Mouse (Mus musculus): ENCODE results near the gene Per1.

Per1 gene

GRCm38 (mm10) chr11:69111051-69111810 lies 16.2 kb downstream of the Per1 start:
- no peak for DNase-seq (ENCODE audit: extremely low read depth, low read depth, low spot score)

GRCm38 (mm10) chr11:69111865-69112264 lies 16.8 kb downstream of the Per1 start:
- no peak for DNase-seq (ENCODE audit: extremely low read depth, low read depth, low spot score)

GRCm38 (mm10) chr11:69114018-69114417 lies 19.0 kb downstream of the Per1 start:
- no peak for DNase-seq (ENCODE audit: extremely low read depth, low read depth, low spot score)

- no peak for DNase-seq (ENCODE audit: extremely low read depth, low read depth, low spot score)
These were observed 19.6 kb downstream of the Per1 start for GRCm38 (mm10) chr11:69114621-69115020.

- no peak for DNase-seq (ENCODE audit: extremely low read depth, low read depth, low spot score)
These were observed 21.8 kb downstream of the Per1 start for GRCm38 (mm10) chr11:69116843-69117242.

GRCm38 (mm10) chr11:69117737-69118695 lies 23.0 kb downstream of the Per1 start:
- no peak for DNase-seq (ENCODE audit: extremely low read depth, low read depth, low spot score)

- DNase-seq (ENCODE audit: extremely low read depth, low read depth, low spot score), result no peak
These were observed 23.7 kb downstream of the Per1 start for GRCm38 (mm10) chr11:69118765-69119164.

GRCm38 (mm10) chr11:69119446-69120155 lies 24.6 kb downstream of the Per1 start:
- DNase-seq (ENCODE audit: extremely low read depth, low read depth, low spot score), result no peak

- DNase-seq (ENCODE audit: extremely low read depth, low read depth, low spot score), result no peak
These were observed 25.4 kb downstream of the Per1 start, which contains the start of gene Hes7 for GRCm38 (mm10) chr11:69120221-69121000. TSS of gene Hes7 (plus strand) at chr11:69120404.

GRCm38 (mm10) chr11:69121001-69121740 lies 26.2 kb downstream of the Per1 start:
- DNase-seq (ENCODE audit: extremely low read depth, low read depth, low spot score), result no peak

- DNase-seq (ENCODE audit: extremely low read depth, low read depth, low spot score), result no peak
These were observed 26.8 kb downstream of the Per1 start for GRCm38 (mm10) chr11:69121741-69122335.

GRCm38 (mm10) chr11:69122336-69122951 lies 27.4 kb downstream of the Per1 start, which contains the start of gene 9130213A22Rik:
TSS of gene 9130213A22Rik (minus strand) at chr11:69122589.
- no peak for DNase-seq (ENCODE audit: extremely low read depth, low read depth, low spot score)

- DNase-seq (ENCODE audit: extremely low read depth, low read depth, low spot score), result no peak
These were observed 28.2 kb downstream of the Per1 start for GRCm38 (mm10) chr11:69123056-69123692.

- DNase-seq (ENCODE audit: extremely low read depth, low read depth, low spot score), result no peak
These were observed 28.9 kb downstream of the Per1 start for GRCm38 (mm10) chr11:69123693-69124497.

GRCm38 (mm10) chr11:69124498-69124847 lies 29.5 kb downstream of the Per1 start:
- DNase-seq (ENCODE audit: extremely low read depth, low read depth, low spot score), result no peak

GRCm38 (mm10) chr11:69125041-69125851 lies 30.2 kb downstream of the Per1 start:
- DNase-seq (ENCODE audit: extremely low read depth, low read depth, low spot score), result no peak

GRCm38 (mm10) chr11:69125852-69125918 lies 30.7 kb downstream of the Per1 start, which contains the start of gene Aloxe3:
TSS of gene Aloxe3 (plus strand) at chr11:69125896.
- no peak for DNase-seq (ENCODE audit: extremely low read depth, low read depth, low spot score)

Data from fat pad, adult 2 months (tissue).